Mouse (Mus musculus): ENCODE results near the gene Alkal2. TPM values are rescaled to one million over a fixed set of nuclear protein-coding genes. Genes with fewer than 3 reads are reported as not detected.

The Alkal2 gene
- total RNA-seq, 2 experiments from 2014 or later, result 0.68 to 1.7 TPM

DNA sequence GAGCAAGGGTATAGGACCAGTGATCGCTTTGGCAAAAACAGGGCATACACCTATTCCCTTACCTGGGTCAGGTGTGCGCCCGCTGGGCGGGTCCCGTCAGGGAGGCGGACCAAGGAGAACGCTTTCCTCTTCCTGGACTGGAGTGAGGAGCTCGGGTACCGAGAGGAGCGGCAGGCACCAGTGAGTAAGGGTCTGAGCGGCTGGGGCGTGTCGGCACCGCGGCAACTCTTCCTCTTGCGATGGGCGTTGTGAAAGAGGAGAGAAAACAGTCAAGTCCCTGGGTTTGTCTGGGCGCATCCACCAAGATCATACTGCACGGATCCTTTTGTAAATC, 27.9 kb downstream of the Alkal2 start:
- peak; percentile 6 for DNase-seq
- intact Hi-C loops (cut with DNase I; ENCODE audit: low total_unique reads), result no loop called here

DNA sequence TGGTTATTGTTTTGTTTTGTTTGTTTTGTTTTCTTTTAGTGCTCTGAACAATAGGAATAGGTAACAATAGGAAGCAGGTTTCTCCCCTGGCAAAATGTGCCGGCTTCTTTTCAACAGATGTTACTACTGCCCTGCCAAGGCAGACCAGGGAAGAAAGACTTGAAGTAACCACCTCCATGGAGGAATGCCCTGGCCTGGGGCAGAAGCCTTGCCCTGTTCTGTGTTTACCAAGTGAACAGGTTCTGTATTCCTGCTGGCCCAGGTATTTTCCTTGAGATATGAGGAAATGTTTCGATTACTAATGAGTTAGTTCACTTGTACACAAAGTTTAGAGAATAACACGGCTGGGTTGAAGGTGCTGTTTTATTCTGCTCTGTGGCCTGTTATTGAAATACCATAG, 28.7 kb downstream of the Alkal2 start:
- intact Hi-C loops (cut with DNase I; ENCODE audit: low total_unique reads), result no loop called here
- no peak for DNase-seq

- no peak for DNase-seq
- intact Hi-C loops (cut with DNase I; ENCODE audit: low total_unique reads), result no loop called here
Measured at GRCm38 (mm10) chr12:30922401-30922800, 38.3 kb downstream of the Alkal2 start.

- intact Hi-C loops (cut with DNase I; ENCODE audit: low total_unique reads), result no loop called here
- DNase-seq, result no peak
Measured at GRCm38 (mm10) chr12:30928182-30928581, 44.1 kb downstream of the Alkal2 start.

- intact Hi-C loops (cut with DNase I; ENCODE audit: low total_unique reads), result no loop called here
- no peak for DNase-seq
Measured at GRCm38 (mm10) chr12:30933299-30933698, 49.2 kb downstream of the Alkal2 start.

- DNase-seq, result no peak
- intact Hi-C loops (cut with DNase I; ENCODE audit: low total_unique reads), result no loop called here
Measured at GRCm38 (mm10) chr12:30936899-30937298, 52.8 kb downstream of the Alkal2 start.

Other genes with a start within 250 kb of the Alkal2 start
- gene Acp1, start 27.3 kb downstream of the Alkal2 start, total RNA-seq (2021), result 10 to 100 TPM; 35.6 to 36.2 TPM
- gene Sh3yl1, start 27.3 kb downstream of the Alkal2 start, total RNA-seq (2021), result 1 to 10 TPM; 1.2 to 1.3 TPM
- gene Fam110c, start 189.5 kb downstream of the Alkal2 start, total RNA-seq (2021), result not detected

Data from gastrocnemius, postnatal 14 days (tissue).